Mouse (Mus musculus) liver, embryonic 13.5 days (tissue): Measurements from ENCODE around the gene Pim1. TPM values are rescaled to one million over a fixed set of nuclear protein-coding genes. Genes with fewer than 3 reads are reported as not detected.
"Not testable (repeated sequence)": the region's sequence is repeated elsewhere in the genome, so short reads cannot be mapped to it uniquely, and the experiment has no call there.

Source experiments
- ATAC-seq: fragments of 200-750 bp; cut with Nextera tagmentation; 2 replicates; pipeline ENCODE4 v1.8.0; 2017; ENCODE audit warnings: low read depth, mild to moderate bottlenecking, moderate number of reproducible peaks, moderate library complexity
- DNase-seq: peaks from one replicate; pipeline ENCODE4 v3.0.0; 2022
- H3K27ac ChIP-seq: fragments of 300-500 bp; sonication (generic); 2 replicates; pipeline ENCODE4 v1.5.1; 2015; ENCODE audit warnings: moderate library complexity, mild to moderate bottlenecking, inconsistent platforms
- H3K27me3 ChIP-seq: fragments of 300-500 bp; sonication (generic); 2 replicates; pipeline ENCODE4 v1.6.1; 2015; ENCODE audit warnings: mild to moderate bottlenecking, inconsistent platforms
- H3K36me3 ChIP-seq: fragments of 300-500 bp; sonication (generic); 2 replicates; pipeline ENCODE4 v1.6.1; 2015; ENCODE audit warnings: mild to moderate bottlenecking, inconsistent platforms
- H3K4me1 ChIP-seq: fragments of 300-500 bp; sonication (generic); replicated peaks from 2 replicates; pipeline ENCODE4 v1.6.1; 2015; ENCODE audit warnings: inconsistent platforms
- H3K4me2 ChIP-seq: fragments of 300-500 bp; sonication (generic); 2 replicates; pipeline ENCODE4 v1.6.1; 2015; ENCODE audit warnings: inconsistent platforms, mild to moderate bottlenecking, moderate library complexity
- H3K4me3 ChIP-seq: fragments of 300-500 bp; sonication (generic); replicated peaks from 2 replicates; pipeline ENCODE4 v1.5.1; 2015; ENCODE audit warnings: mild to moderate bottlenecking, inconsistent platforms
- H3K9ac ChIP-seq: fragments of 300-500 bp; sonication (generic); 2 replicates; pipeline ENCODE4 v1.6.1; 2015; ENCODE audit warnings: mild to moderate bottlenecking, inconsistent platforms
- H3K9me3 ChIP-seq: fragments of 300-500 bp; sonication (generic); replicated peaks from 2 replicates; pipeline ENCODE4 v1.6.1; 2016; ENCODE audit warnings: inconsistent platforms
- WGBS: fragments of 180-500 bp; shearing (Covaris S2); methylation state at CpG from one replicate; pipeline ENCODE4 v1.1.7; 2015; ENCODE audit not compliant: insufficient replicate concordance; 5-methylcytosine and 5-hydroxymethylcytosine counted together
- polyA plus RNA-seq: library from polyadenylated mRNA; unstranded; fragments of >200 nt; fragmentation: Nextera tagmentation; extraction: Ambion mirVana; gene quantifications from 2 replicates; pipeline ENCODE4 v1.2.1, GENCODE M21; 2015

Pim1 gene
- polyA plus RNA-seq, 1 experiment from 2014 or later: 110 TPM

- Histone ChIP-seq H3K27ac (peak overlapping the region; percentile 99), H3K4me2 (peak overlapping the region; percentile 82), H3K9me3 (no peaks in the 10 kb centered on the region), H3K4me1 (peaks cover 64% of the 10 kb centered on the region), H3K27me3 (no peaks in the 10 kb centered on the region), H3K4me3 (peak overlapping the region; percentile 100), H3K9ac (peak overlapping the region; percentile 100), H3K36me3 (peaks cover 57% of the 10 kb centered on the region)
- peak; percentile 42 for DNase-seq
- ATAC-seq: no peak
- 56% methylated on average over 7 of the region's 8 CpGs for WGBS
Observed at GRCm38 (mm10) chr17:29494732-29495076, 4.2 kb downstream of the Pim1 start.

- H3K4me3 ChIP-seq: peak overlapping the region; percentile 8; the same call in 1 of the 2 replicates
- peaks cover 81% of the 10 kb centered on the region for H3K4me1 ChIP-seq
- peaks cover 54% of the 10 kb centered on the region for H3K36me3 ChIP-seq
- peak overlapping the region; percentile 34 for H3K4me2 ChIP-seq
- H3K27me3 ChIP-seq: no peaks in the 10 kb centered on the region
- ATAC-seq (no peak), DNase-seq (peak; percentile 44)
- H3K9ac ChIP-seq: peak overlapping the region; percentile 66
- WGBS: 69% methylated on average over 6 of the region's 6 CpGs
- H3K9me3 ChIP-seq: no peaks in the 10 kb centered on the region
- peak overlapping the region; percentile 99 for H3K27ac ChIP-seq
Observed at GRCm38 (mm10) chr17:29496211-29497070, 5.9 kb downstream of the Pim1 start.

- peak overlapping the region; percentile 99 for H3K27ac ChIP-seq
Observed at GRCm38 (mm10) chr17:29497071-29497354, 6.5 kb downstream of the Pim1 start.

GRCm38 (mm10) chr17:29497481-29497880 is 6.9 kb downstream of the Pim1 start:
- Histone ChIP-seq H3K4me2 (0 out of 2 replicates have a peak overlapping the region, but pooled peaks have one; percentile 13), H3K9ac (peak overlapping the region; percentile 66), H3K27ac (peak overlapping the region; percentile 99), H3K36me3 (peaks cover 43% of the 10 kb centered on the region), H3K4me1 (peaks cover 91% of the 10 kb centered on the region)
- H3K9me3 ChIP-seq, ATAC-seq, H3K27me3 ChIP-seq, DNase-seq, H3K4me3 ChIP-seq: not testable (repeated sequence)
- 50% methylated on average over 1 of the region's 1 CpGs for WGBS

More at GRCm38 (mm10) chr17:29497071-29497354, 6.5 kb downstream of the Pim1 start:
- ATAC-seq: no peak
- WGBS: 65% methylated on average over 3 of the region's 3 CpGs
- H3K27me3 ChIP-seq: no peaks in the 10 kb centered on the region
- H3K4me1 ChIP-seq: peaks cover 87% of the 10 kb centered on the region
- peak overlapping the region; percentile 1; the same call in 1 of the 2 replicates for H3K4me3 ChIP-seq
- H3K9me3 ChIP-seq: no peaks in the 10 kb centered on the region
- peaks cover 48% of the 10 kb centered on the region for H3K36me3 ChIP-seq
- peak overlapping the region; percentile 13; the same call in 1 of the 2 replicates for H3K4me2 ChIP-seq
- DNase-seq: no peak
- peak overlapping the region; percentile 66 for H3K9ac ChIP-seq

- Histone ChIP-seq H3K36me3 (peaks cover 38% of the 10 kb centered on the region), H3K27ac (peak overlapping the region; percentile 99), H3K4me1 (peaks cover 95% of the 10 kb centered on the region), H3K9me3 (no peaks in the 10 kb centered on the region), H3K27me3 (no peaks in the 10 kb centered on the region), H3K4me2 (peak overlapping the region; percentile 36), H3K9ac (peak overlapping the region; percentile 80), H3K4me3 (no peak overlapping the region)
- 8% methylated on average over 4 of the region's 4 CpGs for WGBS
- DNase-seq: no peak
- no peak for ATAC-seq
Observed at GRCm38 (mm10) chr17:29498028-29498427, 7.5 kb downstream of the Pim1 start.

- WGBS: 45% methylated on average over 2 of the region's 2 CpGs
- Histone ChIP-seq H3K36me3 (peaks cover 28% of the 10 kb centered on the region), H3K27ac (peak overlapping the region; percentile 99), H3K4me1 (peaks cover 95% of the 10 kb centered on the region), H3K9ac (peak overlapping the region; percentile 80), H3K4me2 (peak overlapping the region; percentile 65), H3K4me3 (0 out of 2 replicates have a peak overlapping the region, but pooled peaks have one; percentile 1)
- not testable (repeated sequence) for H3K9me3 ChIP-seq, DNase-seq, ATAC-seq, H3K27me3 ChIP-seq
Observed at GRCm38 (mm10) chr17:29498952-29499351, 8.4 kb downstream of the Pim1 start.

GRCm38 (mm10) chr17:29499511-29499910 is 9.0 kb downstream of the Pim1 start:
- peak overlapping the region; percentile 80 for H3K9ac ChIP-seq
- ATAC-seq (peak; percentile 48), DNase-seq (peak; percentile 81)

GRCm38 (mm10) chr17:29500243-29500740 is 9.7 kb downstream of the Pim1 start:
- no peaks in the 10 kb centered on the region for H3K27me3 ChIP-seq
- peak overlapping the region; percentile 80 for H3K9ac ChIP-seq
- H3K9me3 ChIP-seq: no peaks in the 10 kb centered on the region
- H3K4me3 ChIP-seq: peak overlapping the region; percentile 31
- peak overlapping the region; percentile 65 for H3K4me2 ChIP-seq
- H3K36me3 ChIP-seq: peaks cover 15% of the 10 kb centered on the region
- peak overlapping the region; percentile 99 for H3K27ac ChIP-seq
- H3K4me1 ChIP-seq: peaks cover 92% of the 10 kb centered on the region
- DNase-seq (peak; percentile 50), ATAC-seq (peak; percentile 26)
- 15% methylated on average over 7 of the region's 7 CpGs for WGBS

More at GRCm38 (mm10) chr17:29499511-29499910, 9.0 kb downstream of the Pim1 start:
- H3K4me3 ChIP-seq: peak overlapping the region; percentile 31; the same call in 1 of the 2 replicates
- H3K36me3 ChIP-seq: peaks cover 23% of the 10 kb centered on the region
- peaks cover 95% of the 10 kb centered on the region for H3K4me1 ChIP-seq
- H3K27me3 ChIP-seq: no peaks in the 10 kb centered on the region
- peak overlapping the region; percentile 99 for H3K27ac ChIP-seq
- H3K9me3 ChIP-seq: no peaks in the 10 kb centered on the region
- H3K4me2 ChIP-seq: peak overlapping the region; percentile 65
- 21% methylated on average over 6 of the region's 6 CpGs for WGBS

- Histone ChIP-seq H3K9me3 (no peaks in the 10 kb centered on the region), H3K27ac (peak overlapping the region; percentile 99), H3K4me1 (peaks cover 96% of the 10 kb centered on the region), H3K4me3 (peak overlapping the region; percentile 31), H3K36me3 (peaks cover 11% of the 10 kb centered on the region), H3K4me2 (peak overlapping the region; percentile 65), H3K27me3 (no peaks in the 10 kb centered on the region), H3K9ac (peak overlapping the region; percentile 80)
- DNase-seq (peak; percentile 76), ATAC-seq (peak; percentile 90)
- 18% methylated on average over 17 of the region's 17 CpGs for WGBS
Observed at GRCm38 (mm10) chr17:29500802-29501469, 10.4 kb downstream of the Pim1 start.

GRCm38 (mm10) chr17:29502005-29502668 is 11.6 kb downstream of the Pim1 start:
- Histone ChIP-seq H3K36me3 (no peaks in the 10 kb centered on the region), H3K27ac (peak overlapping the region; percentile 99), H3K27me3 (no peaks in the 10 kb centered on the region), H3K4me1 (peaks cover 93% of the 10 kb centered on the region), H3K9me3 (no peaks in the 10 kb centered on the region), H3K4me2 (peak overlapping the region; percentile 51), H3K9ac (peak overlapping the region; percentile 73), H3K4me3 (no peak overlapping the region)
- DNase-seq (peak; percentile 57), ATAC-seq (no peak)
- WGBS: 31% methylated on average over 7 of the region's 7 CpGs
